Mouse (Mus musculus): ENCODE data around the gene Celsr1.

DNA sequence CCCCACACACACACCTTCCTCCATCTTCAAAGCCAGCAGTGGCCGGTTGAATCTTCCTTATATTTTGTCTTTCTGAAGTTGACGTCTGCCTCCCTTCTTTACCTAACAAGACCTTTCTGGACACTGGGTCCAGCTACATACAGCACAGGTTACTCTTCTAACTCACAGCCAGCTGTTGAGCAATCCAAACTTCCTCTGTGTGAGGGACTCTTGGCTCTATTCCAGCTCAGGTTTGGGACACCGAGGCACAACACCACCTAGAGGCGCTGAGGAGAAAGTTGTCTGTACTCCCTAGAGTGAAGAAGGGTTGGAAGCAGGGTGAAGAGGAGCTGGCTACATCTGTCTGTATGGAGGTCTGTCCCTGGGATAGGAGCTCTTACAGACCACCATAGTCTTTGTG is 8.8 kb upstream of the Celsr1 start:
- TF ChIP-seq CTCF (conservative IDR thresholded peaks at IDR 0.05 in 1 of 2, IDR thresholded peaks at IDR 0.05 in 1 of 2; ENCODE audit: low read depth in 2 of 2, low read length in 2 of 2) (peak in 1 of 2 experiments; percentile 42; a peak in 2 of 4 replicates), NRF1 (IDR thresholded peaks at IDR 0.05; ENCODE audit: low read depth, low read length) (no peak), KAT2A (IDR thresholded peaks at IDR 0.05; ENCODE audit: insufficient replicate concordance, low read length) (no peak), POLR2A (IDR thresholded peaks at IDR 0.05; ENCODE audit: low read depth, low read length) (no peak), GABPA (IDR thresholded peaks at IDR 0.05; ENCODE audit: insufficient replicate concordance, low read depth, low read length) (no peak), POLR2AphosphoS2 (IDR thresholded peaks at IDR 0.05; ENCODE audit: low read depth, low read length) (no peak), MAZ (IDR thresholded peaks at IDR 0.05; ENCODE audit: low read depth, low read length) (no peak), ZKSCAN1 (IDR thresholded peaks at IDR 0.05; ENCODE audit: borderline replicate concordance, low read depth, low read length) (no peak), BHLHE40 (IDR thresholded peaks at IDR 0.05; ENCODE audit: low read depth, low read length) (no peak), MEF2A (IDR thresholded peaks at IDR 0.05; ENCODE audit: borderline replicate concordance, low read depth, low read length) (no peak), UBTF (IDR thresholded peaks at IDR 0.05; ENCODE audit: low read depth, low read length) (no peak), MAFK (IDR thresholded peaks at IDR 0.05; ENCODE audit: insufficient replicate concordance, low read length) (no peak), SMC3 (IDR thresholded peaks at IDR 0.05; ENCODE audit: low read depth, low read length) (peak; percentile 9; the same call in 1 of the 2 replicates), EP300 (IDR thresholded peaks at IDR 0.05; ENCODE audit: low read length) (no peak)
